In genomic region chr8:11564236-11564635, GRCm38 (mm10) we compare ENCODE assay signal across 18 mouse cellular contexts. TPM values are rescaled to one million over a fixed set of nuclear protein-coding genes. Genes with fewer than 3 reads are reported as not detected.
A peak's percentile ranks its signal among the peaks of the same experiment; 100 is the strongest.
DNase-seq lines count a peak whose midpoint lies in the region; ATAC-seq lines count a peak whose summit lies in the region.
"Had no signal": no experiment of that assay in that cellular context is flagged by ENCODE, and none has a peak within 500 bp of the region (broad histone marks: within the 10 kb centered on the region; RNA-seq: fewer than 3 reads in every experiment).

No protein-coding gene starts in this region.

- intact Hi-C loops in gastrocnemius, postnatal 36 days (cut with DNase I): loop anchor here (5.0 kb wide), 1 partner anchor 33 kb away; no protein-coding TSS in a partner anchor

- peak; percentile 67 to 68; a peak in 3 of 4 replicates for ATAC-seq in hematopoietic stem cell, adult 5-6 weeks (replicated peaks in 1 of 2; ENCODE audit: insufficient read depth in 1 of 2, low FRiP score in 2 of 2, low TSS enrichment in 1 of 2, low read depth in 1 of 2, poor library complexity in 2 of 2, severe bottlenecking in 2 of 2)
- ATAC-seq: activated CD4-positive, CD25-positive, alpha-beta regulatory T cell, adult 4 months; forebrain, embryonic 14.5 days; intestine, embryonic 15.5 days had no signal

- DNase-seq in 3T3-L1 (ENCODE audit: low read depth, low spot score): peak; percentile 45
- DNase-seq in 416B (ENCODE audit: low read depth): peak; percentile 81
- peak; percentile 58 for DNase-seq in NIH3T3 (ENCODE audit: low read depth)
- no peak for DNase-seq in right cerebral cortex, adult 2 months (ENCODE audit: low spot score in 2 of 2)
- no peak for DNase-seq in gastrocnemius, postnatal 36 days
- DNase-seq in natural killer cell, adult 2 months (ENCODE audit: low spot score in 2 of 2): no peak
- no peak for DNase-seq in layer of hippocampus, adult 18-20 months (ENCODE audit: low spot score in 2 of 2)
- DNase-seq: adrenal gland, postnatal 14 days; cerebellum, adult 18-20 months; cerebellum, adult 9-11 months; cerebellum, postnatal 36 days; embryo, embryonic 11 days; gastrocnemius, adult 2 months; heart, postnatal 4 days had no signal

RNA-seq across cellular contexts. Expression of gene Ing1, which starts 8.9 kb away (rescaled TPM):
- total RNA-seq in hematopoietic stem cell, adult 5-6 weeks (2017): 67.9 and 96.2 TPM in 2 replicates
- 10 to 100 TPM; 12.0 to 15.0 TPM for total RNA-seq in gastrocnemius, postnatal 36 days (2021)
- total RNA-seq in layer of hippocampus, adult 18-20 months (2021): 10 to 100 TPM; 36.7 to 49.9 TPM

RNA-seq across cellular contexts. Expression of gene Cars2, which starts 13.7 kb away (rescaled TPM):
- 37.0 and 41.1 TPM in 2 replicates for total RNA-seq in hematopoietic stem cell, adult 5-6 weeks (2017)
- 10 to 100 TPM; 13.8 to 14.2 TPM for total RNA-seq in gastrocnemius, postnatal 36 days (2021)
- 10 to 100 TPM; 18.8 to 23.3 TPM for total RNA-seq in layer of hippocampus, adult 18-20 months (2021)

Comparison
In these comparisons a context has a peak if more than half of its experiments do, and no peak if none do; other contexts are left out.
1. DNase-seq: peak in 3T3-L1 (single experiment), 416B (single experiment) and NIH3T3 (single experiment); none in right cerebral cortex, adult 2 months (0 of 2), gastrocnemius, postnatal 36 days (0 of 2), natural killer cell, adult 2 months (0 of 2) and layer of hippocampus, adult 18-20 months (0 of 2).